Mouse (Mus musculus) embryonic facial prominence, embryonic 11.5 days (tissue): ENCODE results near the gene Dab1. TPM values are rescaled to one million over a fixed set of nuclear protein-coding genes. Genes with fewer than 3 reads are reported as not detected.

ENCODE experiments used
- ATAC-seq: fragments of 200-750 bp; cut with Nextera tagmentation; replicated peaks from 2 replicates; pipeline ENCODE4 v1.8.0; 2017; ENCODE audit warnings: low read depth; ENCODE audit not compliant: insufficient number of reproducible peaks, low FRiP score, low TSS enrichment
- DNase-seq: peaks from one replicate; pipeline ENCODE4 v3.0.0-alpha.2; 2015; ENCODE audit warnings: low spot score
- H3K27ac ChIP-seq: fragments of 300-500 bp; sonication (generic); replicated peaks from 2 replicates; pipeline ENCODE4 v1.5.1; 2014; ENCODE audit warnings: mild to moderate bottlenecking, low read depth, low read length, control low read depth
- H3K27me3 ChIP-seq: fragments of 300-500 bp; sonication (generic); 2 replicates; pipeline ENCODE4 v1.6.1; 2014; ENCODE audit warnings: mild to moderate bottlenecking, low read length, moderate library complexity, mixed read lengths; ENCODE audit not compliant: control insufficient read depth, insufficient read depth
- H3K36me3 ChIP-seq: fragments of 300-500 bp; sonication (generic); replicated peaks from 2 replicates; pipeline ENCODE4 v1.6.1; 2014; ENCODE audit warnings: low read depth, mild to moderate bottlenecking, low read length, moderate library complexity, mixed read lengths; ENCODE audit not compliant: control insufficient read depth, insufficient read depth
- H3K4me1 ChIP-seq: fragments of 300-500 bp; sonication (generic); 2 replicates; pipeline ENCODE4 v1.6.1; 2014; ENCODE audit warnings: low read length, mixed read lengths; ENCODE audit not compliant: control insufficient read depth, insufficient read depth
- H3K4me2 ChIP-seq: fragments of 300-500 bp; sonication (generic); 2 replicates; pipeline ENCODE4 v1.6.1; 2014; ENCODE audit warnings: low read depth, mild to moderate bottlenecking, control low read depth, low read length, moderate library complexity
- H3K4me3 ChIP-seq: fragments of 300-500 bp; sonication (generic); 2 replicates; pipeline ENCODE4 v1.5.1; 2014; ENCODE audit warnings: low read depth, low read length, control low read depth
- H3K9ac ChIP-seq: fragments of 300-500 bp; sonication (generic); replicated peaks from 2 replicates; pipeline ENCODE4 v1.6.1; 2014; ENCODE audit warnings: mild to moderate bottlenecking, control low read depth, low read length
- H3K9me3 ChIP-seq: fragments of 300-500 bp; sonication (generic); replicated peaks from 2 replicates; pipeline ENCODE4 v1.6.1; 2016; ENCODE audit warnings: mild to moderate bottlenecking, low read length, inconsistent platforms, mixed read lengths; ENCODE audit not compliant: control insufficient read depth
- WGBS: fragments of 180-500 bp; shearing (Covaris S2); extraction: QIAGEN DNeasy Blood & Tissue Kit; methylation state at CpG from one replicate; pipeline ENCODE4 v1.1.7; 2014; 5-methylcytosine and 5-hydroxymethylcytosine counted together
- polyA plus RNA-seq: library from polyadenylated mRNA; unstranded; fragments of >200 nt; fragmentation: Nextera tagmentation; extraction: Ambion mirVana; gene quantifications from 2 replicates; pipeline ENCODE4 v1.2.1, GENCODE M21; 2014

Dab1 gene
- polyA plus RNA-seq, 1 experiment from 2014 or later: 17.6 TPM

- Histone ChIP-seq H3K27ac (no peak overlapping the region), H3K9me3 (no peaks in the 10 kb centered on the region), H3K4me2 (no peak overlapping the region), H3K27me3 (no peaks in the 10 kb centered on the region), H3K4me1 (no peaks in the 10 kb centered on the region), H3K9ac (no peak overlapping the region), H3K4me3 (no peak overlapping the region), H3K36me3 (no peaks in the 10 kb centered on the region)
- DNase-seq (no peak), ATAC-seq (no peak)
- WGBS: 77% methylated on average over 2 of the region's 2 CpGs
These were observed 107.3 kb downstream of the Dab1 start for GRCm38 (mm10) chr4:103726486-103726885.

- ATAC-seq: no peak
- Histone ChIP-seq H3K27ac (no peak overlapping the region), H3K27me3 (no peaks in the 10 kb centered on the region), H3K4me3 (no peak overlapping the region), H3K36me3 (no peaks in the 10 kb centered on the region), H3K9me3 (no peaks in the 10 kb centered on the region), H3K4me2 (no peak overlapping the region), H3K9ac (no peak overlapping the region), H3K4me1 (no peaks in the 10 kb centered on the region)
- no peak for DNase-seq
- 52% methylated on average over 6 of the region's 6 CpGs for WGBS
These were observed 118.0 kb downstream of the Dab1 start for GRCm38 (mm10) chr4:103737185-103737584.

- Histone ChIP-seq H3K9me3 (no peaks in the 10 kb centered on the region), H3K27me3 (no peaks in the 10 kb centered on the region), H3K27ac (no peak overlapping the region), H3K4me2 (no peak overlapping the region), H3K4me3 (no peak overlapping the region), H3K4me1 (no peaks in the 10 kb centered on the region), H3K36me3 (no peaks in the 10 kb centered on the region), H3K9ac (no peak overlapping the region)
- DNase-seq (no peak), ATAC-seq (no peak)
- WGBS: 62% methylated on average over 4 of the region's 4 CpGs
These were observed 132.2 kb downstream of the Dab1 start for GRCm38 (mm10) chr4:103751249-103751855.

DNA sequence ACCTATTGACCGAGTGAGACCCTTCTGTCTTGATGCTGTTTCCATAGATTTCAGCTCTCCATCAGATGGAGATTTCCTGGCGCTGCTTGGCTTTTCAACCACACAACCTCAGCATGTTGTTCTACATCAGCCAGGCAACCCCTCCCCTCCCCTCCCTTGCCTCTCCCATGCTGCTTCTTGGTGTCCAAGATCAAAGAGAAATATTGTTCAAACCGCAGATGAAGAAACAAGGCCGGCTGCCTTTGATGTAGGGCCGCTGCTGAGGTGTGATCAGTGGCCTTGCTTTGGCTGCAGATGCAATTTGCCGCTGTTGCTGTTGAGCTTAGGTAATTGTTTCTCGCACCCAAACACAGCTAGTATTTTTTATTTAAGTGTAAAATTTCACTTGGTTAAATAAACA lies 135.4 kb downstream of the Dab1 start:
- H3K27me3 ChIP-seq: no peaks in the 10 kb centered on the region
- H3K9me3 ChIP-seq: no peaks in the 10 kb centered on the region
- no peak for DNase-seq
- no peaks in the 10 kb centered on the region for H3K4me1 ChIP-seq
- H3K36me3 ChIP-seq: no peaks in the 10 kb centered on the region
- no peak for ATAC-seq
- H3K4me3 ChIP-seq: no peak overlapping the region
- WGBS: 79% methylated on average over 7 of the region's 7 CpGs
- no peak overlapping the region for H3K4me2 ChIP-seq
- H3K9ac ChIP-seq: no peak overlapping the region
- no peak overlapping the region for H3K27ac ChIP-seq

DNA sequence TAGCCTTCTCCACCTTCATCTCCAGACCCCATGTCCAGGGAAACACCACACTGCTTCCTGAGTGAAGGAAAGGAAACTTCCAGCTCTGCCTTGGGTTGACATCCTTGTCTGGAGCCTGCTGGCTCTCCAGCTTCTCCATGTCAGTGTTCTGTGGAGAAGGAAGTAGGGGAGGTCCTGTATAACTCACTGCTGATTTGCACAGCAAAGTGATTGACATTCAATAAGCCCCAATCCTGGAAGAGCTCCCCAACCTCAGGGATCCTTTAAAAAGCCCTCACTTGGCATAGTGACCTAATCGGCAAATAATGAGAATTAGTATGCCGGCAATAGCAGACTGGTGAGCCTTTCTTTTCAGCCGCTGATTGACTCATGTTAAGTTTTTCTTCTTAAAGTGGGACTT lies 138.1 kb downstream of the Dab1 start:
- Histone ChIP-seq H3K9ac (no peak overlapping the region), H3K4me1 (no peaks in the 10 kb centered on the region), H3K27me3 (no peaks in the 10 kb centered on the region), H3K4me2 (no peak overlapping the region), H3K9me3 (no peaks in the 10 kb centered on the region), H3K36me3 (no peaks in the 10 kb centered on the region), H3K4me3 (no peak overlapping the region), H3K27ac (no peak overlapping the region)
- WGBS: 66% methylated on average over 3 of the region's 3 CpGs
- no peak for ATAC-seq
- DNase-seq: no peak

DNA sequence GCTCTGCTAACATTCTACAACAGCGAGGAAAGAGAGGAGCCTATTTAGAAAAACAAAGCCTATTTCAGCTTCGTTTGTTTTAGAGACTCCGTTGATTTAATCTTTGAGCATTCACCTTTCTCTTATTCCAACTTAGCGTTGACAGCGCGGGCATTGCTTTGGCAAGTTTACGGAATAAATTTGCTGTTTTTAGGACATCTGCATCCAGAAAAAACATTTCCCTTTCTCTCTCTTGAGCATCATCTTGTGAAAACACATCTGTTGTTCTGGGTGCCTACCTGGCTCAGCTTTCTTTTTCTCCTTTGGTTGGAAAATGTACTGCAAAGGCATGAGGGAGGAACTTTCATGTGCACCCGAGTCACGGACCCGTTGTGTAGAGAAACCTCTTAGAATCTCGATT lies 143.3 kb downstream of the Dab1 start:
- Histone ChIP-seq H3K27ac (no peak overlapping the region), H3K4me2 (no peak overlapping the region), H3K4me1 (no peaks in the 10 kb centered on the region), H3K9me3 (no peaks in the 10 kb centered on the region), H3K4me3 (no peak overlapping the region), H3K9ac (no peak overlapping the region), H3K27me3 (no peaks in the 10 kb centered on the region), H3K36me3 (no peaks in the 10 kb centered on the region)
- DNase-seq: no peak
- no peak for ATAC-seq
- 85% methylated on average over 11 of the region's 11 CpGs for WGBS

- Histone ChIP-seq H3K4me1 (no peaks in the 10 kb centered on the region), H3K4me2 (no peak overlapping the region), H3K36me3 (no peaks in the 10 kb centered on the region), H3K9ac (no peak overlapping the region), H3K27ac (no peak overlapping the region), H3K9me3 (no peaks in the 10 kb centered on the region), H3K4me3 (no peak overlapping the region), H3K27me3 (no peaks in the 10 kb centered on the region)
- WGBS: 77% methylated on average over 4 of the region's 4 CpGs
- ATAC-seq: no peak
- no peak for DNase-seq
These were observed 156.6 kb downstream of the Dab1 start for GRCm38 (mm10) chr4:103775712-103776111.

DNA sequence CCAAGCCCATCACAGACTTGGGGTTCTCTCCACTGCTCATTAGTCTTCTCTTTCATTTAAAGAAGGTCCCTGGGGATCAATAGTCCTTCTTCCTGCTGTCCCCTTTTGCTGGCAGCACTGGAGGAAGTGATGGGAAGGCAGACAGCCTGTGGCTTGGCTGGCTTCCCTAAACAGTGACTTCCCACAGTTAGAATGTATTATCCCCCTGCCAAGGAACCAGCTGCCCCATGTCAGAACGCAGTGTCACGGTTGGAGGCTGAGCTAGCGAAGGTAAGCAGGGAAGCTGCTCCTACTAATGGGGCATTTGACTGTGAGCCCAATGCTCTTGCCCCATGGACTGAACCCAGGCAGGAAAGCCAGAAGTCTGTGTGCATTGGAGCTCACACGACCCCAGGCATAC lies 162.2 kb downstream of the Dab1 start:
- Histone ChIP-seq H3K27me3 (no peaks in the 10 kb centered on the region), H3K4me1 (no peaks in the 10 kb centered on the region), H3K9ac (no peak overlapping the region), H3K4me3 (no peak overlapping the region), H3K4me2 (no peak overlapping the region), H3K9me3 (no peaks in the 10 kb centered on the region), H3K27ac (no peak overlapping the region), H3K36me3 (no peaks in the 10 kb centered on the region)
- ATAC-seq (no peak), DNase-seq (no peak)
- WGBS: 73% methylated on average over 4 of the region's 4 CpGs
